Comparison of ENCODE assay signal across 13 mouse cellular contexts in genomic region chr11:88348690-88349089, GRCm38 (mm10). TPM values are rescaled to one million over a fixed set of nuclear protein-coding genes. Genes with fewer than 3 reads are reported as not detected.
DNase-seq lines count a peak whose midpoint lies in the region; ATAC-seq lines count a peak whose summit lies in the region.
"Had no signal": no experiment of that assay in that cellular context is flagged by ENCODE, and none has a peak within 500 bp of the region (broad histone marks: within the 10 kb centered on the region; RNA-seq: fewer than 3 reads in every experiment).

No protein-coding gene starts in this region.

- peak; percentile 49 to 65 for DNase-seq in cerebellum, postnatal 14 days
- DNase-seq in thymus, postnatal 10 days (ENCODE audit: low spot score in 2 of 2) = no peak
- no peak for DNase-seq in yolk sac, embryonic 10.5 days (ENCODE audit: low spot score)
- DNase-seq in gastrocnemius, postnatal 14 days = no peak
- DNase-seq: gastrocnemius, postnatal 36 days; heart, postnatal 4 days had no signal

- peaks cover 6% of the 10 kb centered on the region; the same call in 1 of the 2 replicates for H3K36me3 ChIP-seq in neural tube, embryonic 13.5 days
- no peaks in the 10 kb centered on the region for H3K36me3 ChIP-seq in neural tube, embryonic 15.5 days
- peaks cover 27% of the 10 kb centered on the region for H3K36me3 ChIP-seq in hindbrain, embryonic 12.5 days
- no peaks in the 10 kb centered on the region for H3K36me3 ChIP-seq in midbrain, embryonic 15.5 days (replicated peaks)

- intact Hi-C loops in gastrocnemius, postnatal 14 days (cut with DNase I; ENCODE audit: low total_unique reads) = no loop called here

- WGBS in neural tube, embryonic 13.5 days = 74% methylated on average over 23 of the region's 23 CpGs
- WGBS in neural tube, embryonic 15.5 days = 78% methylated on average over 23 of the region's 23 CpGs
- WGBS in hindbrain, embryonic 12.5 days = 51% methylated on average over 23 of the region's 23 CpGs
- 20% methylated on average over 23 of the region's 23 CpGs for WGBS in midbrain, embryonic 15.5 days

- no peak overlapping the region for H3K4me3 ChIP-seq in neural tube, embryonic 13.5 days
- H3K4me3 ChIP-seq in neural tube, embryonic 15.5 days (replicated peaks) = no peak overlapping the region
- no peak overlapping the region for H3K4me3 ChIP-seq in hindbrain, embryonic 12.5 days
- H3K4me3 ChIP-seq in midbrain, embryonic 15.5 days = no peak overlapping the region
- H3K4me3 ChIP-seq: embryonic facial prominence, embryonic 13.5 days had no signal

- peak overlapping the region; percentile 28; the same call in 1 of the 2 replicates for H3K27ac ChIP-seq in neural tube, embryonic 13.5 days (replicated peaks)
- no peak overlapping the region for H3K27ac ChIP-seq in neural tube, embryonic 15.5 days (replicated peaks)
- H3K27ac ChIP-seq in hindbrain, embryonic 12.5 days = peak overlapping the region; percentile 52
- peak overlapping the region; percentile 75 for H3K27ac ChIP-seq in midbrain, embryonic 15.5 days
- H3K27ac ChIP-seq: embryonic facial prominence, embryonic 13.5 days had no signal

- no peak overlapping the region for H3K9ac ChIP-seq in neural tube, embryonic 13.5 days
- no peak overlapping the region for H3K9ac ChIP-seq in neural tube, embryonic 15.5 days (replicated peaks)
- no peak overlapping the region for H3K9ac ChIP-seq in hindbrain, embryonic 12.5 days
- H3K9ac ChIP-seq in midbrain, embryonic 15.5 days = peak overlapping the region; percentile 9
- H3K9ac ChIP-seq: embryonic facial prominence, embryonic 13.5 days had no signal

- no peaks in the 10 kb centered on the region for H3K9me3 ChIP-seq in neural tube, embryonic 13.5 days
- no peaks in the 10 kb centered on the region for H3K9me3 ChIP-seq in neural tube, embryonic 15.5 days (replicated peaks)
- H3K9me3 ChIP-seq in hindbrain, embryonic 12.5 days (replicated peaks) = no peaks in the 10 kb centered on the region
- no peaks in the 10 kb centered on the region for H3K9me3 ChIP-seq in midbrain, embryonic 15.5 days
- H3K9me3 ChIP-seq: embryonic facial prominence, embryonic 13.5 days had no signal

- H3K4me1 ChIP-seq in neural tube, embryonic 13.5 days (replicated peaks) = peaks cover 32% of the 10 kb centered on the region
- H3K4me1 ChIP-seq in neural tube, embryonic 15.5 days = peaks cover 10% of the 10 kb centered on the region
- peaks cover 22% of the 10 kb centered on the region for H3K4me1 ChIP-seq in hindbrain, embryonic 12.5 days
- peaks cover 40% of the 10 kb centered on the region for H3K4me1 ChIP-seq in midbrain, embryonic 15.5 days

- ATAC-seq in neural tube, embryonic 13.5 days (ENCODE audit: low read depth) = no peak
- no peak for ATAC-seq in neural tube, embryonic 15.5 days (ENCODE audit: low FRiP score)
- ATAC-seq in hindbrain, embryonic 12.5 days (ENCODE audit: low FRiP score) = 0 out of 2 replicates have a peak, but pooled peaks have one; percentile 26
- ATAC-seq in midbrain, embryonic 15.5 days (replicated peaks) = no peak; the same call in 1 of the 2 replicates

- H3K4me2 ChIP-seq in neural tube, embryonic 13.5 days = no peak overlapping the region
- H3K4me2 ChIP-seq in neural tube, embryonic 15.5 days = no peak overlapping the region
- H3K4me2 ChIP-seq in hindbrain, embryonic 12.5 days (replicated peaks) = no peak overlapping the region
- peak overlapping the region; percentile 36 for H3K4me2 ChIP-seq in midbrain, embryonic 15.5 days
- H3K4me2 ChIP-seq: embryonic facial prominence, embryonic 13.5 days had no signal

- no peaks in the 10 kb centered on the region for H3K27me3 ChIP-seq in neural tube, embryonic 13.5 days
- no peaks in the 10 kb centered on the region for H3K27me3 ChIP-seq in neural tube, embryonic 15.5 days (replicated peaks)
- H3K27me3 ChIP-seq in hindbrain, embryonic 12.5 days = no peaks in the 10 kb centered on the region
- H3K27me3 ChIP-seq in midbrain, embryonic 15.5 days (replicated peaks) = no peaks in the 10 kb centered on the region
- H3K27me3 ChIP-seq: embryonic facial prominence, embryonic 13.5 days had no signal

RNA-seq across cellular contexts. Expression of gene Ccdc182, which starts 54.8 kb away (rescaled TPM):
- 3.1 and 4.1 TPM in 2 replicates for polyA plus RNA-seq in neural tube, embryonic 13.5 days (2015; fragmentation: Nextera tagmentation; extraction: Ambion mirVana)
- polyA plus RNA-seq in neural tube, embryonic 15.5 days (2015; fragmentation: Nextera tagmentation; extraction: Ambion mirVana) = 0.13 and 0.15 TPM in 2 replicates
- polyA plus RNA-seq in hindbrain, embryonic 12.5 days (2016; fragmentation: Nextera tagmentation; extraction: Ambion mirVana) = 3.8 and 4.3 TPM in 2 replicates
- polyA plus RNA-seq in midbrain, embryonic 15.5 days (2015; fragmentation: Nextera tagmentation; extraction: Ambion mirVana) = 0.23 TPM in 2 replicates
- not detected for total RNA-seq in gastrocnemius, postnatal 14 days (2021)
- total RNA-seq: gastrocnemius, postnatal 36 days; heart, postnatal 4 days; layer of hippocampus, postnatal 25 days had no signal
- polyA plus RNA-seq: liver, embryonic 16.5 days had no signal

Comparison
In these comparisons a context has a peak if more than half of its experiments do, and no peak if none do; other contexts are left out.
1. DNase-seq: peak in cerebellum, postnatal 14 days (2 of 2); none in thymus, postnatal 10 days (0 of 2), yolk sac, embryonic 10.5 days (single experiment) and gastrocnemius, postnatal 14 days (single experiment).